Mouse (Mus musculus) lung, postnatal 4 days (tissue): Measurements from ENCODE around the gene C330007P06Rik.

Experiments
- DNase-seq, 2 experiments: peaks; one replicate each; pipeline ENCODE4 v3.0.0; 2021

Gene C330007P06Rik

DNA sequence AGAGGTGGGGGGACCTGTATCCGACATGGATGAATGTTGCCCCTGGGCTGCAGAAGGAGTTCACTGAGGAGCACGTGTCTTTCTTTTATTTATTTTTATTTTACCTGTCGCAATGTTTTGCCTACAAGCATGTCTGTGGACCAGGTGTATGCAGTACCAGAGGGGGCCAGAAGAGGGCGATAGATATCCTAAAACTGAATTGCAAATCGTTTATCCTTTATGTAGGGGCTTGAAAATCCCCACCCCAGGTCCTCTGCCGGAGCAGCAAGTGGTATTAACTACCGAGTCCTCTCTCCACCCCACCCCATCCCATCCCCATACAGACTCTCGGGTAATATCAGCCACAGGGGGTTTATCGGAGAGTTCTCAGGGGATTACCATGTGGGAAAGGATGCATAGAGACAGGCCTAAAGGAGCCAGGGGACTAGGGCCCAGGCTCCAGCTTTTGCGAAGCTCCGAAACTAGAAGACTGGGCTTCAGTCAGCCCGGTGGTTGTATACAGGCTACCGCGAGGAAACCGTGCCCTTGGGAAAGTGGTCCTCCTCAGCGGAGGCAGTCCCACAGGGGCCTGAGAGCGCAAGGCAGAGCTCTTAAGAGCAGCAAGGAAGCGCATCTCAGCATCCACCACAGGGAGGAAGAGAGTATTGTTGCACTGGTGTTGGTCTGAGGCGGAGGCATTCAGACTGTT, 40.4 kb downstream of the C330007P06Rik start:
- peak; percentile 28 to 72 for DNase-seq

DNA sequence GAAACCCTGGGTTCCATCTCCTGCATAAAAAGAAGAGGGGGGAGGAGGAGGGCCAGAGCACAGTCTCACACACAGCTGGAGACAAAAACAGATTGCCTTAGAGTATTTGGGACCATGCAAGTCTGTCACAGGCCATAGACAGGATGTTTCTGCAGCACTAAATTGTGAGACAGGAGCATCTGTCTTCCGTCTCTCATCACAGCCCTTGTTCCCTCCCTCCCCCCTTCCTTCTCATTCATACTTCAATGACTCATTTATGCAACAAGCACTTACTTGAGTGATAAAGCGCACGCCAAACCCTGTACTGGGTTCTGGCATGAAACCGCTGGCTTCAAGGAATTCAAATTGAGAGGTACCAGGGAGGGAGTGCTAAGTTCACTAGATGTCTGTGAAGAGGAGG, 42.3 kb downstream of the C330007P06Rik start:
- peak in 1 of 2 experiments; percentile 53 for DNase-seq

GRCm38 (mm10) chrX:36830271-36830670, 43.6 kb downstream of the C330007P06Rik start:
- DNase-seq = peak; percentile 64 to 67

GRCm38 (mm10) chrX:36826873-36827272, 47.0 kb downstream of the C330007P06Rik start:
- no peak for DNase-seq

GRCm38 (mm10) chrX:36825032-36825431, 48.9 kb downstream of the C330007P06Rik start:
- DNase-seq = no peak

- DNase-seq = no peak
Observed at GRCm38 (mm10) chrX:36823932-36824711, 49.8 kb downstream of the C330007P06Rik start.

GRCm38 (mm10) chrX:36820201-36820600, 53.7 kb downstream of the C330007P06Rik start:
- DNase-seq = peak; percentile 47 to 66

GRCm38 (mm10) chrX:36819575-36819974, 54.3 kb downstream of the C330007P06Rik start:
- DNase-seq = no peak

- DNase-seq = peak; percentile 34 to 37
Observed at GRCm38 (mm10) chrX:36816953-36817441, 56.9 kb downstream of the C330007P06Rik start.

GRCm38 (mm10) chrX:36816368-36816899, 57.5 kb downstream of the C330007P06Rik start:
- DNase-seq = no peak

DNA sequence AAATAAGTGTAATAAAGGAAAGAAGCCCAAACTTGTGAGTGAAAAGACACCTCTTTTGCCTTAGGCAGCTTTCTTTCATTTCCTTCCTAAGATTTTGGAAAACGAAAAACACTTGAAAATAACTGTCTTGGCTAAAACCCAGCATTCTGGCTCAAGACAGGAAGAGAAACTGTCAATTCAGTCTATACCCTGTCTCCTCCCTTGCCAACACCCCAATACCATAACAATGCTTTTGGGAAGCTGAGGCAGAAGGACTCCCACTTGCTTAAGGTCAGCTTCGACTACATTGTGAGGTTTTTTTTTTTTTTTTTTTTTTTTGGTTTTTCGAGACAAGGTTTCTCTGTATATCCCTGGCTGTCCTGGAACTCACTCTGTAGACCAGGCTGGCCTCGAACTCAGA, 58.5 kb downstream of the C330007P06Rik start:
- DNase-seq = no peak

DNA sequence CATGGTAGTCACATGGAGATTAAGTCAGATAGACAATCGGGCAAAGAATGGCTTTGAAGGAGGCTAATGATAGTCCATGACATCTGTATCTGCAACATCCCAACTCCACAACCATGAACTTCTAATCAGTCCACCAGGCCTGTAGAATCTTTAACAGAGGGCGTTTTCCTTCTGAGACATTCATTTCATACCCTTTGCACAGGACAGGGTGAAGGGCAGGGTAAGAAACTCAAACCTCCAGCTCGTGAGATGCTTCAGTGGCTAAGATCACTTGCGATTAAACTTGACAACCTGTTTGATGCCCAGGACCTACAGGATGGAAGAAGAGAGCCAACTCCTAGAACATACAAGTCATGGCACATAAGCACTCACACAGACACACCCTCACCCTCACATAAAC, 58.9 kb downstream of the C330007P06Rik start:
- DNase-seq = no peak

DNA sequence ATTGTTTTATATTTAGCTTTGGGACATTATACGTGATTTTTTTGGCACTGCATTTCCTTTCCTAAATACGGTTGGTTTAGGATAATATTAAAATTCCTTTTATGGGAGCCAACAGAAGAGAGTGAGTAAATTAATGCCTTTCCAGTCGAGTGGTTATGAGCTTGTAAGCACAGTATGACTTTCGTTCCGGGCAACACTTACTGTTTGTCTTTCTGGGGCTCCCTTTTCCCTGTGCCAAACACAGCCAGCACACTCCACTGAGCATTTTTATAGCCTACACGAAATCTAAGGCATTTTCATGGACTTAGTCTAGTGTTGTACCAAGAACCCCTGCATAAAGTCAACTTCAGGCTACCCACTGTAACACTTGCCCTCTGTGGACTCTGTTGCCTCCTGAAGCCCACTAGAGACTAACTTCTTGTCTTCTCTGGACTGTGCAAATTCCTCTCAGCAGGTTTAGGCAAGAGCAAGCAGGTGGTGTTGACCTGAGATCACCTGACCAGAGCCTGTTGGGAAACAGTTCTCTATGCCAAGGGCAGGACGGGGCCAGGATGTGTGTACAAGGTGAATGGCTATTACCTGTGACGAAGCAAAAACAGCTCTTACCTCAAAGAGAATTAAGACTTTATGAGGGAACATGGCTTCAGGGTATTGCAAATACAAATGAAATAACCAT, 59.6 kb downstream of the C330007P06Rik start:
- DNase-seq = peak in 1 of 2 experiments; percentile 60

DNA sequence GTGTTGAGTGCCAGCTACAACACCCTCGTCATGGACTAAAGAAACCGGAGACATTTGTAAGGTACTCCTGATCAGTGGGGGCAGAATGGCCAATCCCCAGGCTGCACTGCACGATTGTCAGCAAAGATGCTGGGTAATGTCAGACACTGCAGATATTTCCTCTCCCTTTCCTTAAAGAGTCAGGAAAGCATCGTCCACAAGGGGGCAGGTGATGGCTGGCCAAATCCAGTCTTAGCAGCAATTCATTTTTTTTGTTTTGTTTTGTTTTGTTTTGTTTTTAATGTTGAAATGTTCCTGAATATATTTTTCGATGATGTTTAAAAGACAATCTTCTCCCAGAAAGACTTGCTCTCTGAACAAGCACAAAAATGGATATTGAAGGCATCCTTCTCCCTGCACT, 62.5 kb downstream of the C330007P06Rik start:
- DNase-seq = peak in 1 of 2 experiments; percentile 44

DNA sequence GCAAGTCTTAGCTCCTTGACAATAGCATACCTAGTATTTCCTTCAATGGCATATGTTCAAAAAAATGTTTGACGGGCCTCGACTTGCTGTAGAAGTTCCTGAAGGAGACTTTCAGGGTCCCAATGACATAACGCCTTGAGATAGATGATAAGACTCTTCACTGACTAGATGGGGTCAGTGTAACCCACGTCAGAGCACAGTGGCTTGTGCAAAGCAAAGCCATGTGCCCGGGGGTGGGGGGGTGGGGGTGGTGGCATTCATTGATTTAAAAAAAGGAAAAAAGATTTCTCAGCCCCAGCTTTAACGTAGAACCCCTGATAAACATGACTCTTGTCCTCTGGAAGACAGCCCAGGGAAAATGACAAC, 65.6 kb downstream of the C330007P06Rik start:
- no peak for DNase-seq

GRCm38 (mm10) chrX:36807360-36808317, 66.3 kb downstream of the C330007P06Rik start:
- peak; percentile 93 to 95 for DNase-seq

- no peak for DNase-seq
Observed at GRCm38 (mm10) chrX:36805466-36806235, 68.3 kb downstream of the C330007P06Rik start.

DNA sequence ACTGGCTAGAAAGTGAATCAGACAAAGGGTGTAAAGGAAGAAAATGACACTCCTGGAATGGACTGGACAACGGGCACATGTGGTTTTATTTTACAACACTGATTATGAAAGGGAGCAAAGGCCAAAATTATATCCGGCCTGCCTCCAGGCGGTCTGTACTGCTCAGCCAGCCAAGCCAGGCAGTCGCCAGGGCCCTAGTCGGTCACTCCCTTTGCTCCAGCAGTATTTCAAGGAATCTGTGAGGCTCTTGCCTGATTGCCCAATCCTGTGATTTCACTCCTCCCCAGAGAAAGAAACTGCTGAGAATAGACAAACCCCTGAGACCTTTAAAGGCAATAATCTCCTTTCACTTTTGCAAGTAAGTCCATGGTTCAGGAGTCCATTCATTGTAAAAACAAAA, 69.7 kb downstream of the C330007P06Rik start:
- DNase-seq = peak; percentile 47 to 79

- DNase-seq = no peak
Observed at GRCm38 (mm10) chrX:36803189-36803588, 70.7 kb downstream of the C330007P06Rik start.

DNA sequence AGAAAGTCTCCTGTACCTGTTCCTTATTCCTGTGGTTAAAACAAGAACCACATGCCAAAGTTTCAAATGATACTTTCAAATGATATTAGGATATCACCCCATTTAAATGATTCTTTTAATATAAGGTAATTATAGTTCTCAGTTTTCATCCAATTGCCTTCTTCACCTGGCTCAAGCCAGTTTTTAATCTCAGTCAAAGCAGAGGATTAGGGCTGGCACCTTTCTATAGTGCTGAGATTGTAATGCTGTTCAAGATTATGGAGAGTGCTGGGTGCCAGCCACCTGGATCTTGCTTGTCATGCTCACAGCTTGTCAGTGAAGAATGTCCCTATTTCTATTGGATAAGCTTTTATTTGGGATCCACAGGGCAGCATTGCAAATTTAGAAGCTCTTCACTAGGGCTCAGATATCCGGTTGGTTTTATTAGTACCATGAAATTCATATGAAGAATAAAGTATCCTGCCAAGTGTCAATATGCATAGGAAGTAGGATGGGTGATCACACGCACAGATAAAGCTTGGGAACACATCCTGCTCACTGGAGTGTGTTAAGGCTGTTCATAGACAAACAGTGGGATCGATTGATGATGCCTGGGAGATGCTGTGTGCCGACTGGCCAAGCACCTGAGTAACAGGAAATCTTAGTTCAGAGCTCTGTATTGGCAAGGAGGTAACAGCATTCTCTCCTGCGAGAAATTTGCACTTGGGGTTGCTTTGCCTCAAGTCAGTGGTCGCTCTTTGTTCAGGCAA, 74.6 kb downstream of the C330007P06Rik start:
- DNase-seq = no peak
